Mouse (Mus musculus) lung, postnatal 14 days (tissue): ENCODE results near the gene Thrsp.
A peak's percentile ranks its signal among the peaks of the same experiment; 100 is the strongest.
"Not testable (repeated sequence)": the region's sequence is repeated elsewhere in the genome, so short reads cannot be mapped to it uniquely, and the experiment has no call there.

Source experiments
- DNase-seq: peaks from one replicate; pipeline ENCODE4 v3.0.0; 2021

Thrsp gene

GRCm38 (mm10) chr7:97416906-97417777 lies at the start of gene Thrsp:
Thrsp (minus strand) TSS chr7:97417730.
- peak; percentile 61 for DNase-seq

- no peak for DNase-seq
Observed at GRCm38 (mm10) chr7:97455577-97455976, 38.0 kb upstream of the Thrsp start.

GRCm38 (mm10) chr7:97454795-97455194 lies 37.3 kb upstream of the Thrsp start:
- DNase-seq: no peak

GRCm38 (mm10) chr7:97453141-97453921 lies 35.8 kb upstream of the Thrsp start:
- DNase-seq: peak; percentile 14

GRCm38 (mm10) chr7:97452196-97452595 lies 34.7 kb upstream of the Thrsp start:
- DNase-seq: no peak

GRCm38 (mm10) chr7:97451023-97451422 lies 33.5 kb upstream of the Thrsp start, which contains the start of gene Kctd14:
Kctd14 (plus strand) TSS chr7:97451323.
- DNase-seq: not testable (repeated sequence)

- DNase-seq: no peak
Observed at GRCm38 (mm10) chr7:97447050-97447531, 29.6 kb upstream of the Thrsp start.

GRCm38 (mm10) chr7:97446171-97446925 lies 28.8 kb upstream of the Thrsp start:
- DNase-seq: peak; percentile 87

- no peak for DNase-seq
Observed at GRCm38 (mm10) chr7:97438986-97439385, 21.5 kb upstream of the Thrsp start.

- no peak for DNase-seq
Observed at GRCm38 (mm10) chr7:97434517-97434916, 17.0 kb upstream of the Thrsp start.

- DNase-seq: not testable (repeated sequence)
Observed at GRCm38 (mm10) chr7:97433517-97433916, 16.0 kb upstream of the Thrsp start.

GRCm38 (mm10) chr7:97429705-97430104 lies 12.2 kb upstream of the Thrsp start:
- DNase-seq: no peak

GRCm38 (mm10) chr7:97427778-97428420 lies 10.4 kb upstream of the Thrsp start:
- DNase-seq: no peak

GRCm38 (mm10) chr7:97427296-97427695 lies 9.8 kb upstream of the Thrsp start:
- DNase-seq: no peak

GRCm38 (mm10) chr7:97426566-97426965 lies 9.0 kb upstream of the Thrsp start:
- DNase-seq: no peak

- DNase-seq: peak; percentile 96
Observed at GRCm38 (mm10) chr7:97424621-97425245, 7.2 kb upstream of the Thrsp start.

- no peak for DNase-seq
Observed at GRCm38 (mm10) chr7:97423754-97424153, 6.2 kb upstream of the Thrsp start.

GRCm38 (mm10) chr7:97420958-97421651 lies 3.6 kb upstream of the Thrsp start:
- DNase-seq: no peak

GRCm38 (mm10) chr7:97420406-97420805 lies 2.9 kb upstream of the Thrsp start:
- no peak for DNase-seq

GRCm38 (mm10) chr7:97419163-97419562 lies 1.6 kb upstream of the Thrsp start:
- no peak for DNase-seq

- DNase-seq: peak; percentile 42
Observed at GRCm38 (mm10) chr7:97418717-97419116, 1.2 kb upstream of the Thrsp start.
